Mouse (Mus musculus): ENCODE results near the gene Fam43b. TPM values are rescaled to one million over a fixed set of nuclear protein-coding genes. Genes with fewer than 3 reads are reported as not detected.

Fam43b gene
- polyA plus RNA-seq, 1 experiment from 2014 or later, result not detected

DNA sequence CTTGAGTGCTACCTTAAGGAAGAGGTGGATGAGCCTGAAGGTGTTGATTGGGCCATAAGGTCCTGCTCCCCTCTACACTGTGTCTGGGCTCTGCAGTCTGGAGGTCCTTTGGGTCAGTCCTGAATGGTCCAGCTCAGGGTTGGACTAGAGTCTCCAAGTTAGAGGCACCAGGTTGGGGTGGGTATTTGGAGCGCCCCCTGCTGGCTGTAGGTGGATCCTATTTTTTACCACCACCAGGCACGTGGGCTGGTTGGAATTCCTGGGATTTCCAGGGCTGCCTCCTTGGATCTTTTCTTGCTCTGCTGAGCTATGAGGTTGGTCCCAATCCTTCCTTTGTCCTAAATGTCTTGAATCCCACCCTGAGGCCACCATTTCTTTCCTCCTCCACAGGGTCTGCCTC is 8.5 kb upstream of the Fam43b start:
- WGBS, result 3% methylated on average over 2 of the region's 2 CpGs
- 0 out of 2 replicates have a peak, but pooled peaks cover 3% of the 10 kb centered on the region for H3K27me3 ChIP-seq (ENCODE audit: control insufficient read depth, insufficient read depth, low read length)
- no peak overlapping the region for H3K4me3 ChIP-seq (ENCODE audit: low read length)
- no peaks in the 10 kb centered on the region for H3K4me1 ChIP-seq (ENCODE audit: control insufficient read depth, insufficient read depth, low read length)
- no peak for ATAC-seq (ENCODE audit: low FRiP score, low TSS enrichment)
- no peak overlapping the region for H3K27ac ChIP-seq (ENCODE audit: low read depth, low read length)
- no peak overlapping the region for H3K4me2 ChIP-seq (replicated peaks; ENCODE audit: low read depth, low read length)
- no peaks in the 10 kb centered on the region for H3K9me3 ChIP-seq (ENCODE audit: control insufficient read depth, low read length)
- no peaks in the 10 kb centered on the region for H3K36me3 ChIP-seq (ENCODE audit: control insufficient read depth, insufficient read depth, low read length)
- H3K9ac ChIP-seq (ENCODE audit: low read depth, low read length), result no peak overlapping the region

DNA sequence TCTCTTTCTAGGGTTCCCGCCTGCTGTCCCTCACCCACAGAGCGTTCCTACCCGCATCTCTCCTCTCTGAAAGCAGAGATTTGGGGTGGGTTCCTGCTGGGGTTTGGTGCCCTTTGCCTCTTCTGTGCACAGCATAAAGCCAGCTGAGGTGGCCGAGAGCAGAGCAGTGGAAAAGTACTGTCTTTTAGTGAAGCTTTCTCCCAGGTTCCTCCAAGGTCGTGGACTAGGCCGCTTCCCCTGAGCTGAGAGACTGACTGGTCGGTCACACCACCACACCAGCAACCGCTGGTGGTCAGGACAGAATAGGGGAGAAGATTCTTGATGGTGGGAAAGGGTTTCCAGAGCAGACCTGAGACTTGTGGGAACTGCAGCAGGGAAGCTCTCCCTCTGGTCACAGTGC is 383 bp upstream of the Fam43b start:
- Histone ChIP-seq H3K27me3 (ENCODE audit: control insufficient read depth, insufficient read depth, low read length) (peaks cover 62% of the 10 kb centered on the region), H3K4me1 (ENCODE audit: control insufficient read depth, insufficient read depth, low read length) (peaks cover 17% of the 10 kb centered on the region), H3K9me3 (ENCODE audit: control insufficient read depth, low read length) (no peaks in the 10 kb centered on the region), H3K27ac (ENCODE audit: low read depth, low read length) (no peak overlapping the region), H3K4me2 (replicated peaks; ENCODE audit: low read depth, low read length) (peak overlapping the region; percentile 58), H3K4me3 (ENCODE audit: low read length) (peak overlapping the region; percentile 42), H3K36me3 (ENCODE audit: control insufficient read depth, insufficient read depth, low read length) (no peaks in the 10 kb centered on the region), H3K9ac (ENCODE audit: low read depth, low read length) (no peak overlapping the region)
- no peak for ATAC-seq (ENCODE audit: low FRiP score, low TSS enrichment)
- 9% methylated on average over 8 of the region's 8 CpGs for WGBS

DNA sequence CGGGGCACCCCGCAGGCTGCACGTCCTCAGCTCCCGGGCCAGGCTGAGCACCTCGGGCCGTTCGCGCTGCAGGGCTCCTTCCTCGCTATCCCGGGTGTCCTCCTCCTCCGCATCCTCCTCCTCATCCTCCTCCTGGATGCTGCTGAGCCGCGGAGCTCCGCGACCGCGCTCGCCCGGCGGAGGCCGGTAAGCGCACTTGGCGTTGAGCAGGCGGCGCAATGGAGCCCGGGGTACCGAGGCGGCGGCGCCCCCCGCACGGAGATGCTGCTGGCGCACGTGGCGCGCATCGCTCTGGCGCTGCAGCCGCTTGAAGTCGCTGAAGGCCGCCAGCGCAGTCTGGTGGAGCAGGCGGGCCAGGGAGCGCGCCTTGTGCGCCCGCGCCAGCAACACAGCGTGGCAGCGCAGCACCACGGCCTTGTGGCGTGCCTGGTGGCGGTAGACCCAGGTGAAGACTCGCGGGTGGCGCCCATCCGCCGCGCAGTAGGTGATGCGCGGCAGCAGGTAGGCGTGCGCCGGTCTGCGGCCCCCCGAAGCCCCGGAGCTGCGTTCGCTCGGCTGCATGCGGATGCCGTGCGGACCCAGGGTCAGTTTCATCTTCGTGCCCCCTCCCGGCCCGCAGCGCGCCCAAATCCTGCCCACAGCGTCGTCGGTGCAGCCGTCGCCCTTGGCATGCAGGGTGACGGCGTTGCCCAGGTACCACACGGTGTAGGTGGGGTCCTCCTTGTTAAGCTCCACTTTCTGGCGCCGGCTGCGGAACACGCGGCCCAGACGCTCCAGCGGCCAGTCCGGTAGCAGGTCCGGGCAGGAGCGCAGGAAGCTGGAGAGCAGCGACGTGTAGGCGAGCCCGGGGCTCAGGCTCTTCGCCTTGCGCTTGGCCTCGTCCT is 999 bp downstream of the Fam43b start:
- Histone ChIP-seq H3K9me3 (ENCODE audit: control insufficient read depth, low read length) (no peaks in the 10 kb centered on the region), H3K4me2 (replicated peaks; ENCODE audit: low read depth, low read length) (peak overlapping the region; percentile 58), H3K36me3 (ENCODE audit: control insufficient read depth, insufficient read depth, low read length) (no peaks in the 10 kb centered on the region), H3K27me3 (ENCODE audit: control insufficient read depth, insufficient read depth, low read length) (peaks cover 59% of the 10 kb centered on the region), H3K9ac (ENCODE audit: low read depth, low read length) (0 out of 2 replicates have a peak overlapping the region, but pooled peaks have one; percentile 13), H3K4me1 (ENCODE audit: control insufficient read depth, insufficient read depth, low read length) (peaks cover 17% of the 10 kb centered on the region), H3K4me3 (ENCODE audit: low read length) (peak overlapping the region; percentile 42), H3K27ac (ENCODE audit: low read depth, low read length) (no peak overlapping the region)
- 1% methylated on average over 95 of the region's 103 CpGs for WGBS
- peak; percentile 61; the same call in 1 of the 2 replicates for ATAC-seq (ENCODE audit: low FRiP score, low TSS enrichment)

DNA sequence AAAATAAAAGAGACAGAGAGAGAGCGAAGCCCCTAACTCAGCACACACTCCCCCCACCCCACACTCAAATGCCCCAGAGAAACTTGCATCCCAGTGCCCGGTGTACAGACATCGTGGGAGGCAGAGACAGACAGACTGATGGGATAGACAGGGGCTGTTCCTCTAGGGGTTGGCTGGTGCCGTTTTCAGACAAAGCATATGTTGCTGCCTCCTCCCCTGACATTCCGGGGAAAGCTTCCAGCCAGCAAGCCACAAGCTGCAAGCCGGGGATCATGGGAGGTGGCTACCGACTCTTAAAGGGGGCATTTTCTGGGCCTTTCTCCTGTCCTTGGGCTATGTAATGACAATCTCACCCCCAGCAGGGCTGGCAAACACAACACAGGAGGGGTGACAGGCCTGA is 2.6 kb downstream of the Fam43b start:
- peaks cover 54% of the 10 kb centered on the region for H3K27me3 ChIP-seq (ENCODE audit: control insufficient read depth, insufficient read depth, low read length)
- H3K4me2 ChIP-seq (replicated peaks; ENCODE audit: low read depth, low read length), result no peak overlapping the region
- no peak for ATAC-seq (ENCODE audit: low FRiP score, low TSS enrichment)
- no peak overlapping the region for H3K4me3 ChIP-seq (ENCODE audit: low read length)
- 63% methylated on average over 7 of the region's 7 CpGs for WGBS
- no peaks in the 10 kb centered on the region for H3K36me3 ChIP-seq (ENCODE audit: control insufficient read depth, insufficient read depth, low read length)
- no peak overlapping the region for H3K27ac ChIP-seq (ENCODE audit: low read depth, low read length)
- H3K4me1 ChIP-seq (ENCODE audit: control insufficient read depth, insufficient read depth, low read length), result peaks cover 17% of the 10 kb centered on the region
- H3K9me3 ChIP-seq (ENCODE audit: control insufficient read depth, low read length), result no peaks in the 10 kb centered on the region
- H3K9ac ChIP-seq (ENCODE audit: low read depth, low read length), result no peak overlapping the region

DNA sequence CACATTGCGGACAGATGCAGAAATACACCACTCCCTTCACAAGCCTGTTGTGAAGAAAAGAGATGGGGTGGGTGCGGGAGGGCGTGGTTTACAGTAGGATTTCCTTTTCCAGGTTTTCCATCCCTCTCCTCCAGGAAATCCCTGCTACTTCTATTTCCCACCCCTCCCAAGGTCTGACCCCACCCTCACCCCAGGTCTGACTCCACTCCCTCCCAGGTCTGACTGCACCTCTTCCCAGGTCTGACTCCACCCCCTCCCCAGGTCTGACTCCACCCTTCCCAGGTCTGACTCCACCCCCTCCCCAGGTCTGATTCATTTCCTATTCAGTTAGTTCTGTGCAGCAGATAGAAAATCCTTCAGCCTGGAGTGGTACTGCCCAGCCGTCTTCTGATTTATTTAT is 12.5 kb downstream of the Fam43b start:
- H3K9me3 ChIP-seq (ENCODE audit: control insufficient read depth, low read length), result no peaks in the 10 kb centered on the region
- WGBS, result 56% methylated on average over 2 of the region's 4 CpGs
- 0 out of 2 replicates have a peak, but pooled peaks cover 8% of the 10 kb centered on the region for H3K27me3 ChIP-seq (ENCODE audit: control insufficient read depth, insufficient read depth, low read length)
- H3K9ac ChIP-seq (ENCODE audit: low read depth, low read length), result no peak overlapping the region
- no peak for ATAC-seq (ENCODE audit: low FRiP score, low TSS enrichment)
- 0 out of 2 replicates have a peak, but pooled peaks cover 3% of the 10 kb centered on the region for H3K4me1 ChIP-seq (ENCODE audit: control insufficient read depth, insufficient read depth, low read length)
- H3K27ac ChIP-seq (ENCODE audit: low read depth, low read length), result no peak overlapping the region
- no peak overlapping the region for H3K4me2 ChIP-seq (replicated peaks; ENCODE audit: low read depth, low read length)
- no peak overlapping the region for H3K4me3 ChIP-seq (ENCODE audit: low read length)
- H3K36me3 ChIP-seq (ENCODE audit: control insufficient read depth, insufficient read depth, low read length), result no peaks in the 10 kb centered on the region

DNA sequence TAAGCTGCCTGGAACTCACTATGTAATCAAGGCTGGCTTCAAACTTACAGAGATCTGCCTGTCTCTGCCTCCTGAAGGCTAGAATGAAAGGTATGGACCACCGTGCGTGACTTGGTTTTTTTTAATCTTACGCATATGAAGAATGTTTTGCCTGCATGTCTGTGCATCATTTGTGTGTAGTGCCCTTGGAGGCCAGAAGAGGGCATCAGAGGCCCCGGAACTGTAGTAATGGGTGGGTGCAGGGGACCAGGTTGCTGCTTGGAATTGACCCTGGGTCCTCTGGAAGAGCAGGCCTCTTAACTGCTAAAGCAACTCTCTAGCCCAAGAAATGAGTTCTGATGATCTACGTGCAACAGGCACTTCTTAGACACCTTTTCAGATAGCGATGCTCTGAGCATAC is 13.9 kb downstream of the Fam43b start:
- Histone ChIP-seq H3K9ac (ENCODE audit: low read depth, low read length) (no peak overlapping the region), H3K27ac (ENCODE audit: low read depth, low read length) (no peak overlapping the region), H3K9me3 (ENCODE audit: control insufficient read depth, low read length) (no peaks in the 10 kb centered on the region), H3K4me3 (ENCODE audit: low read length) (no peak overlapping the region), H3K4me2 (replicated peaks; ENCODE audit: low read depth, low read length) (no peak overlapping the region), H3K27me3 (ENCODE audit: control insufficient read depth, insufficient read depth, low read length) (0 out of 2 replicates have a peak, but pooled peaks cover 8% of the 10 kb centered on the region), H3K36me3 (ENCODE audit: control insufficient read depth, insufficient read depth, low read length) (no peaks in the 10 kb centered on the region), H3K4me1 (ENCODE audit: control insufficient read depth, insufficient read depth, low read length) (0 out of 2 replicates have a peak, but pooled peaks cover 3% of the 10 kb centered on the region)
- 74% methylated on average over 6 of the region's 6 CpGs for WGBS
- no peak for ATAC-seq (ENCODE audit: low FRiP score, low TSS enrichment)

DNA sequence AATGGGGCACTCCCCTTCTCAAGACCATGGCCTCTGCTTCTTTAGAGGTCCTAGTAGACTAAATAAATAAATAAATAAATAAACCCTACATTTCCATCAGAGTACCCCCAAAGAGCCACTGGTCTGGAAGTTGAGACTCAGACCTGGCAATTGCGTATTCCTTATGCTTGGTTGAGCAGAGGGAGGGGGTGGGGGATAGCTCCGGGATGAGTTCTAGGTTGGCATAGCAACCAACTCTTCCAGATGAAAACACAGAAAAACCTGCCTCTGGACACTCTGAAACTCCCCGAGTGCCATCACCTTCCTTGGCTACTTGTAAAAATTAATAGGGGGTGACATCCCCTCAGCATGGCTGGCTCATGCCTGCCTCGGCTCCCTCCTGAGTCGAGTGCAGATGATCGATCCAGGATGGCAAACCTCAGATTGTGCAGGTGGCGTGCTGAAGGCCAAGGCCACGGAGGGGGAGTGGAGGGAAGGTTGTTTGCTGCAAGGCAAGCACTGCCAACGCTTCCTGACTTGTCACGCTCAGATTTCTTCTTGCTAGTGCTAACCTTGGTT is 16.1 kb downstream of the Fam43b start:
- Histone ChIP-seq H3K4me2 (replicated peaks; ENCODE audit: low read depth, low read length) (no peak overlapping the region), H3K9ac (ENCODE audit: low read depth, low read length) (no peak overlapping the region), H3K36me3 (ENCODE audit: control insufficient read depth, insufficient read depth, low read length) (no peaks in the 10 kb centered on the region), H3K27ac (ENCODE audit: low read depth, low read length) (no peak overlapping the region), H3K4me3 (ENCODE audit: low read length) (no peak overlapping the region), H3K4me1 (ENCODE audit: control insufficient read depth, insufficient read depth, low read length) (0 out of 2 replicates have a peak, but pooled peaks cover 3% of the 10 kb centered on the region), H3K9me3 (ENCODE audit: control insufficient read depth, low read length) (no peaks in the 10 kb centered on the region), H3K27me3 (ENCODE audit: control insufficient read depth, insufficient read depth, low read length) (0 out of 2 replicates have a peak, but pooled peaks cover 8% of the 10 kb centered on the region)
- WGBS, result 31% methylated on average over 10 of the region's 10 CpGs
- peak; percentile 43; the same call in 1 of the 2 replicates for ATAC-seq (ENCODE audit: low FRiP score, low TSS enrichment)

DNA sequence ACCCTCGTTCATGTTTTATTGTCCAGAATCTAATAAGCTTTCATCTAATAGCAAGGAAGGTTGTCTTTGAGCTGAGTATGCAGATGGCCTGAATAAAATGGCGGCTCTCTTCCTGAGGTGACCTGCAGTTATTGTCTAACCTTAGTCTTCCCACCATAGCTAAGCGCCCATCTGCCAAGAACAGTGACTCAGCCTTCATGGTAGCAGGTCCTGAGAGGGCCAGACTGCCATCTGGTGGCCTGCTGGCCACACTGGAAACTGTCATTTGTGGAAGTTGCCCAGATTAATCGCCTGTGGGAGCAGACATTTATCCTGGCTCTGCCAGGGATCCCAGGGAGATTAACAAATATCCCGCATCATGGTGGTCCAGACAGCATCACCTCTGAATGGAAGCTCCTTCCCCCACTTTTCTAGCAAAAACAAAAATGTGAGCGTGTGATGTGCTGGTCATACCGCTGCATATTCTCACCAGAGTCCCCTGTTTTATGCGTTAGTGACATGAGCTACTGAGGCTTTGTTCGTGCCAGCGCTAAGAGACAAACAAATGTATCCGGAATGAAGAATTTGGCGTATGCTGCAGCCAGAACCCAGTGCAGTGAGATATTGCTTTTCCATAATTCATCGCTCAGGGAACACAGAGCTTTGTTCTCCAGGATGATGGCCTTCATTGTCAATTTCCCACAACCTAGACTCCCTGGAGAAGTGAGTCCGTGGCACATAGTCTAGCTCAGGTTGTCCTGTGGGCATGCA is 17.1 kb downstream of the Fam43b start:
- no peak for ATAC-seq (ENCODE audit: low FRiP score, low TSS enrichment)
- no peaks in the 10 kb centered on the region for H3K36me3 ChIP-seq (ENCODE audit: control insufficient read depth, insufficient read depth, low read length)
- WGBS, result 59% methylated on average over 14 of the region's 14 CpGs

More for the DNA sequence above, 17.1 kb downstream of the Fam43b start:
- no peaks in the 10 kb centered on the region for H3K9me3 ChIP-seq (ENCODE audit: control insufficient read depth, low read length)
- H3K4me2 ChIP-seq (replicated peaks; ENCODE audit: low read depth, low read length), result no peak overlapping the region
- 0 out of 2 replicates have a peak, but pooled peaks cover 8% of the 10 kb centered on the region for H3K27me3 ChIP-seq (ENCODE audit: control insufficient read depth, insufficient read depth, low read length)
- no peak overlapping the region for H3K4me3 ChIP-seq (ENCODE audit: low read length)
- H3K4me1 ChIP-seq (ENCODE audit: control insufficient read depth, insufficient read depth, low read length), result 0 out of 2 replicates have a peak, but pooled peaks cover 3% of the 10 kb centered on the region
- no peak overlapping the region for H3K27ac ChIP-seq (ENCODE audit: low read depth, low read length)
- no peak overlapping the region for H3K9ac ChIP-seq (ENCODE audit: low read depth, low read length)

Measured in kidney, embryonic 14.5 days (tissue).